Mouse (Mus musculus) right cerebral cortex, postnatal 14 days (tissue): Measurements from ENCODE around the gene Hs1bp3.
A peak's percentile ranks its signal among the peaks of the same experiment; 100 is the strongest.

Experiments
- DNase-seq: peaks from one replicate; pipeline ENCODE4 v3.0.0; 2022

The Hs1bp3 gene

DNA sequence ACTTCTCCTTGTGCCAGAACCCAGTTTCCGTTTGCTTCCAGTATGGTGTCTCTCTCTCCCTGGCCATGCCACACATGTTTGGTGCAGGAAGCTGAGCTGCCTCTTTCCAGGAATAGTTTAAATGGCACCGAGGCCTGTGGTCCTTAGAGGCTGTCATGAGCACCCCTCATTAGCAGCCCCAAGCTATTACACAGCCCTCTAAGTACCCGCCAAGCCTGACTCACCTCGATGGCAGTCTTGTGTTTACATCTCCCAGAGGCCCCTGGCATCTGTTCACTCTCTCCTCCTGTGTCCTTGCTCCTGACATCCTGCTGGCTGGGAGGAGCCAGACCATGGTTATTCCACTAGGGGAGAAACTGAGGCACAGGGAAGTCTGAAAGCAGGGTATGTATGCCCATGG is 25.3 kb downstream of the Hs1bp3 start:
- DNase-seq, result no peak

DNA sequence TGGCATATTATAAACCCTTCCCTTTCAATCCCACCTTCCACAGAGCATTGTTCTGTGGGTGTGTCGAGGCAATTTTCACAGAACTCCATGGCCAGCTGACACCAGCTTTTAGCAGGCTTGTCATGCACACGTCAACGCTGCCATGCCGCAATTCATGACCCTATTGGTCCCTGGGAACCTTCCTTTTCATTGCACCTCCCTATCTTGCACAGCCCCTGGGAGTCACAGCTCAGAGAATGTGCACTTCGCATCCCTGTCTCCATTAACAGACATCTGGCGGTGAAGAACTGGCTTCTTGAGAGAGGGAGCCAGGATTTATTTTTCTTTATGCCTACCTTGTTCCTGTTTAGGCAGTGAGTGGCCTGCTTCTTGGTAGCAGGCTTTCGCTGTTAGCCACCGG is 25.7 kb downstream of the Hs1bp3 start:
- no peak for DNase-seq

DNA sequence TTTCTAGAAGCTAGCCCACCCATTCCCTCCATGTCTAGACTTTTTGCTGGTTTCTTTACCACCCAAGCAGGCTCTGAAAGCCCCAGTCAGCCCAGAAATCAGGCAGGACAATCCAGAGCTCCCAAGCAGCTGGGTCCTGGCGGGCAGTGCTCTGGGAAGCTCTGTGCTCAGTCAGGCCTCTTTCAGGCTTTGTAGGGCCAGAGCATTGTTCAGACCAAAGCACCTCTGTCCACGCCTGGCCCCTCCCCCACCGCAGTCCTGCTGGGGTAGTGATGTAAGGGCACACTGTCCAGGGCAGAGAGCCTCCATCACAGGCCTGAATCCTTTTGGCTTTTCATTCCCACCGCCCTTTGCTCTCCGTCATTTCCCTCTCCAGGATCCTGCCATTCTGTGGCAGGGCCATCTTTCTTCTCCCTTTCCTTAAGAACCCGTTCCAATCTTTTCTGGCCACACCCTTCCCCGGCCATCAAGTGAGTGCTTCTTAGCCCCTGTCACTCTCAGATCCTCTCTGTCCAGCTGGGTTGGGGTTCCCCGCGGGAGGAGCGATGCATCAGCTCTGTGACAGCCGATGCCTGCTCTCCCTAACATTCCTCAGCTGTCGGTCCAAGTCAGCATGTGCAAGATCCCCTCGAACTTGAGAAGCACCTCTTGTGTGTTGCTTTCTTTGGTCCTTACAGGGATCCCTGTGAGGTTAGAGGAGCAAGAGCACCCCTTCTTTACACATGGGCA is 26.5 kb downstream of the Hs1bp3 start:
- no peak for DNase-seq

DNA sequence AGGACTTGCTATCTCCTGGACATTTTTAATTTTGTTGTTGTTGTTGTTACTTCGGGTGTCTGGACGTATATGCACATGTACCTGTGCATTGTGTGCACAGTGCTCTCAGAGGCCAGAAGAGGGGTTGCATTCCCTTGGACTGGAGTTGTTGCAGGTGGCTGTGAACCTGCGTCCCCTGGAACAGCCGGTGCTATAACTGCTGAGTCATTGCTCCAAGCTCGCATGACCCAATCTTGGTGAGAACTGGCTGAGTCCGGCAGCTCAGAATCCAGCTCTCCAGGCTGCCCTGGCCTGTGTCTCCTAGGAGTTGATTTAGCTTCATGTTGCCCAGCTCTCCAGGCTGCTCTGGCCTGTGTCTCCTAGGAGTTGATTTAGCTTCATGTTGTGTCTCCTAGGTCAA is 27.8 kb downstream of the Hs1bp3 start:
- DNase-seq, result no peak

DNA sequence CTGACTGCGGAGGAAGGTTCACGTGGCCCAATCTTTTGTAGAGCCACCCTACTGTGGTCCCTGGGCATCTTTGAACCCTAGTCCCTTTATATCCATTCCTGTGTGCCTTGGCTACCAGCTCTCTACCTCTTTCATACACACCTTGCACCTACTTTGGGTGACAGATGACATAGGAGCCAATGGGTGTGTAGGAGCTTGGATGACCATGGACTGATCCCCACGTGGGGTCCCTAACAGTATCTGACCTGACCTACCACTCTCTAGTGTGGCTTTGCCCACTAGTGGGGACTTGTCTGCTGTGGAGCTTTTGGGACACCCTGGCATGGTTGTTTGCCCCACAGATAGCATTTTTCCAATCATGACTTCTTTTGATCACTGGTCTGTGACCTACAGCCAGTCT is 30.1 kb downstream of the Hs1bp3 start:
- no peak for DNase-seq

DNA sequence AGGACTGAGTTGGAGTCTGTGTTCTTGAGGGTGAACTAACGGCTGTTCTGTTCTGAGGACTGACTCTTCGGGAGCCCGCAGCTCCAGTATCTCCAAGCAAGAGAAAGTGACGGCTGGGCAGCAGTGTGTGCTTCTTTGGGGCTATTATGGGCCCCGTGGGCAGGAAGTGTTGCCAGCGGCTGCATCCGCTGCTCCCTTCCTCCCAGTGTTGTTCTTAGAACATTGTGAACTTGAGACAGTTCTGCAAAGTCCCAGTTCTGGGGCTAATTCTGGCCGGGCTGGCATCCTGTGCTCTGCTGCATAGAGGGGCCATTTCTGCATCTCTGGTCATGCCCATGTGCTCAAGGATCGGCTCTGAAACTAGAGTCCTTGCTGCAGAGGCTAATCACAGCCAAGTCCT is 31.7 kb downstream of the Hs1bp3 start:
- DNase-seq, result peak; percentile 62

DNA sequence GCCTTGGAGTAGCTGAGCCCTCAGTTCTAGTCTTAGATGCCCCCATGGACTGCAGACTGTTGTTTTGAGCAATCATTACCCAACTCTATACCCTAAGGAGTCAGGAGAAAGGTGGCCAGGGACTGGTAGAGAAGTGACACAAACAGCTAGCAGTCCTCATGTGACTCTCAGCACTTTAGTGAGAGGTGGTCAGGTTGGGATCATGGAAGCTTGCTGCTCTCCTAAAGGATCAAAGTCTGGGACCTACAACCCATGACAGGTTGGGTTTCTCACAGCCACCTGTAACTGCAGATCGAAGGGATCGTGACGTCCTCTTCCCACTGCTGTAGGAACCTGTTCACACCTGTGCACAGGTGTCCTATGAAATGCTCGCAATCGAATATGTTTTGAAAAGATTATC is 32.3 kb downstream of the Hs1bp3 start:
- no peak for DNase-seq

DNA sequence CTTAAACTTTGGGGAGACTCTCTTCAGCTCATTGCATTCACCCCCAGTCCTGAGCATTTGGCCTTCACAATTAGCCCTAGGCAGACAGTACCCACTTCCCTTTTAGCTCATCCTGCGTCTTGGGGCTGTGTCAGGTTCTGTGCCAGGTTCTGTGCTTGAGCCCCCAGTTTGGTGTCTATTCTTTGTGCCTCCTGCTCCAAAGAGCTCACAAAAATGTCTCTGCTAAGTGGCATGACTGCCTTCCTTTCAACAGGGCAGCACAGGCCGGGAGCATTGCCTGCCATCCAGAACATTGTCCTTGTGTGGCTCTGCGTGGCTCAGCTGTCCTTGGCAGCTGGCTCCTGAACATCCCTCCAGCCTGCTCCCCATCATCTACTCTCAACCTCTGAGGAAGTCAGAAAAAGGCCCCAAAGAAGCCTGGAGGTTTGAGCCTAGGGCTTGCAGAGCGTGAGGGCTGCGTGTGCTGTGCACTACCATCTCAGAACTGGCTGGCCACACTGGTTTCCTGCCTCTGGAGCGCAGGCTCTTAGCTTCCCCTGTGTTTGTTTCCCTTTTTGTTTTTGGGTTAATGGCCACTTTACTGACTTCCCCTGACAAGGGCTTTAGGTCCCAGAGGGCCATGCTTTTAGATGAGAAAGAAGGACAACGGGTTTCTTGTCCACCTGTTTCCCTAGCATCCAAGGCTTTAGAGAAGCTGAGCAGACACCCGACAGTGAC is 34.7 kb downstream of the Hs1bp3 start:
- no peak for DNase-seq

DNA sequence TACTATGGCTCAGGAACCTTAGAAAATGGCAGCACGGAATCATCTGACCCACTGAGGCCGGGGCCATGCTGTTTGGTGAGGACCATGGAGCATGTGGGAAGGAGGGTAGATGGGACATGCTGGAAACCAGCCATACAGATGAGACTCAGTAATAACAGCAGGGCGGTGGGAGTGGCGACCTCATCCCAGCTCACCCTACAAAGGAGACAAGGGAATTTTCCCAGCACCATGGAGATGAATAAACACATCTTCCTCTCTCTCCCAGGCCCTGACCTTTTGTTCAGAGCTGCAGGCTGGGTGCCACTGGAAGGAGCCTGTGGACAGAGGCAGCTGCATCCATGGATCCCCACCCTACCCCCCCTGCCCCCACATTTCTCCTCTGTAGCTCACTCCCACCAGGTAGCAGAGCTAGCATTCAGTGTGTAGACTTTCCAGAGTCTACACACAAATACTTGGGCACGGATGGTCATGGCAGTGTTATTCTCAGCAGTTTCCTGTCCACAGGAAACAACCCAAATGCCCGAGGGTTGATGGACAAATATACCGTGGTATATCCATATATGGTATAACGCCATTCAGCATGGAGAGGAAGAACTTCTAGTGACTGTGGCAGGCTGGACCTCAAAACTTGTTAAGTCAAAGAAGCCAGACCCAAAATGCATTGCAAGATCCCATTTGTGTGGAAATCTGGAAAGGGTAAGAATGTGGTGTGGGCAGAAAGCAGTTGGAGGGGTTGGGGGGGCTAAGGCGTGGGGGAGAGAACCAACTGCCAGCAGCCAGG is 35.7 kb downstream of the Hs1bp3 start:
- no peak for DNase-seq

DNA sequence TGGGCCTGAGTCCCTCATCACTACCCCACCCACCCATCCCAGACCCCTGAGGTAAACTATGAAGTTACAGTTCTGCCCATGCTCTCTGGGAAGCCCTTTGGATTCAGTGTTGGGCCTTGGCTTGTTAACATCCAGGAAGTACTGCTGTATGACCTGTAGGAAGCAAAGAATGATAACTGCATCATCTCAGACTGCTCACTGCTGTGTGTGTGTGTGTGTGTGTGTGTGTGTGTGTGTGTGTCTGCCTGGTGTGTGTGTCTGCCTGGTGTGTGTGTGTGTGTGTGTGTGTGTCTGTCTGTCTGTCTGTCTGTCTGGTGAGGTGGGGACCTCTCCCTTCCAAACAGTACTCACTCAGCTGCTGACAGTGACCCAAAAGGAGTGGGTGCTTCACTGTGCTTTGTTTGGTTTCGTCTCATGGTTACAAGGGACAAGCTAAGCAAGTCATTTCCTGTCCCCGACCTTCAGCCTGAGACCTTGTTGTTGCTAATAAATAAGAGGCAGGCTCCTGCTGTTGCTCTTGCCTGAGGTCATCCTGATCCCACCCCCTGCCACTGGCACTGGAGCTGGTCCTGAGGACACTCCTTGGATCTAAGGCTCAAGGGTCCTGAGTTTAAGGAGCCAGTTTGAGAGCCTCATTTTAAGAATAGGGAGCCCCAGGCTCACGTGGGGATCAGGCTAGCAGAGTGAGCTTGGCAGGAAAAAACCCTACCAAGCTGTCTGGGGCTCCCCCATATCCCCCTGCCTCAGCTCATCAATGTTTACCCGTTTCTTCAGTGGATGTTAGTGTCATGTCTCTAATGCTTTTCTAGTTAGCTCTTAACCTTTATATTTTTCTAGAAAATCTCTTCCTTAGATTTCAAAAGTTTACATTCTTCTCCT is 38.0 kb downstream of the Hs1bp3 start:
- DNase-seq, result no peak

DNA sequence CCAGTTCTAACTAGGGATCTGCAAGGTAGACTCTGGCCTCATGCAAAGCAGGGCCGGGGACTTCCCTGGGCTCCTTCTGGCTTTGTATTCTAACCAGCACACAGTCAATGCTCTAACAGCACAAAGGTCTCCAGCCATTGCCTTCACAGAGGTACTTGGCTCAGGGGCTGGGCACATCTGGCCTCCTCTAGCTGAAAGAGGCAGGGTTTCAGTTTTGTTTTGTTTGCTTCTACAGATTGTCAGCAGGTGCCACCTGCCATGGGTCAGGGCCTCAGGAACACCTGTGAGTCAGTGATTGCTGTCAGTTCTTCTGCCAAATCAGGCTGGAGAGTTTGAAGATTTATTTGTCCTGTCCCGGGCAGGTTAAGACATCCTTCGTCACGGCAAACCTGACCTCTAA is 39.8 kb downstream of the Hs1bp3 start:
- DNase-seq, result no peak

DNA sequence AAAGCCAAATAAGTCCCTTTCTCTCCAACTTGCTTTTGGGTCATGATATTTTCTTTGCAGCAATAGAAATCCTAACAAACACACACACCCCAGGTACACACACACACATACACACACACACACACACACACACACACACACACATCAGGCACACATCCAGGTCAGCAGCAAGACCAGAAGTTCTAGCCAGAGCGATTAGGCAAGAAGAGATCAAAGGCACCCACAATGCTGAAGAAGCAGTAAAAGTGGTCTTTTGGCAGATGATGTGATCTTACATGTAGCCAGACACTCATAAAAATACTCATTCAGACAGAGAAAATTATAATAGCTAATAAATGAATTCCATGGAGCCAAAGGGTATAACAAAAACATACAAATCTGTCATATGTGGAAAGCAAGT is 41.0 kb downstream of the Hs1bp3 start:
- no peak for DNase-seq

DNA sequence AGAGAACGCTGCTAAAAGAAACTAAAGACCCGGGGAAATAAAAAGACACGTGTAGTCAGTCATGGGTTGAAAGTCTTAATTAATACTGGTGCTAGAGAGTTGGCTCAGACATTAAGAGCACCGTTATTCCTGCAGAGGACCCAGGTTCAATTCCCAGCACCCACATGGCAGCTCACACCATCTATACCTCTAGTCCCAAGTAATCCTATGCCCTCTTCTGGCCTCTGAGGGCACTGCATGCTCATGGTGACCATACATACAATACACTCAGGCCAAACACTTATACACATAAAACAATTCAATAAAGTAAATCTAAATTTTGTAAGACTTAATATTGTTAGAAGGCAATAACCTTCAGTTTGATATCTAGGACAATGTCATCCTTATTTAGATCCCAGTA is 41.8 kb downstream of the Hs1bp3 start:
- DNase-seq, result no peak

DNA sequence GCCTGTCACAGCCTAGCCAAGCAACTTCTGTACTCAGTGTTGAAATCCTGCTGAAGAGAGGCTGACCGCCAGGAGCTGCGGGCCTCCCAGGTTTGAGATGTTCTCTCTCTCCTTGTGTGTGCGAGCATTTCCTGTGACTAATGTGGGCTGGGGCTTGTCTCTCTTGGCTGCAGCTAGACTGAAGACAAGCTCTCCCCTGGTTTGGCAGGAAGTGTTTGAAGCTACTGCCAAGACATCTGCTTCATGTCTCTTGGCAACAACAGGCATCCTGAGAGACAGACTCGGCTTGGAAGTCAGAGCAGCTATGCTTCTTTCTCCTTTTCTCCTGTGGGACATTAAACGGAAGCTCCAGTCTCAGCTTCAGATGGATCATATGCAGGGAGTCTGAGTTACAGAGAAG is 44.2 kb downstream of the Hs1bp3 start:
- DNase-seq, result peak; percentile 53

DNA sequence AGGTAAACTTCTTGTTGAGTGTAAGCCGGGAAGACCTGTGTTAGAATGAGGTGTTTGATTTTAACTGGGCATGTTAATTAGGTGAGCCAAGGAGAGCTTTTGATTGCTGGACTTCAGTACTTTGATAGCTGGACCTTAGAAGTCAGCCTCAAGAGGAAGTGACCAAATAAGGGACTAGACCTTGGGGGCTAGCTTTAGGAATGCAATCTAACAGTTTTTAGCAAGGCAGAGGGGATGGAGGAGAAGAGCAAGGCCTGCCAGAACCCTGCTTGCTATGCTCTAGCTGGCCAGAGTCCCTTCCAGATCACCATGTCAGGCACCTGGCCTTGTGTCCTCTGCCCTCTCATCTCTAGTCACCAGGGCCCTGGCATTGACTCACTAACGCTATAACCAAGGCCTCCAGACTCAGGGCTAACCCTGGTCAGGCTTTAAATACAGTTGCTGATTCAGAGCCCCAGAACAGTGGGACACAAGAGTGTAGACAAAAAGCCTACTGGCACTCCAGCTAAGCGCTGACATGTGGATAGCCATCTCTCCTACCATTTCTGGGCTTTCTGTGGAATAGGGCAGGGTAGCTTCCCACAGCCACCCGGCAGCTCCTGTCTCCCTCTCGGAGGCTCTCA is 45.2 kb downstream of the Hs1bp3 start:
- no peak for DNase-seq

DNA sequence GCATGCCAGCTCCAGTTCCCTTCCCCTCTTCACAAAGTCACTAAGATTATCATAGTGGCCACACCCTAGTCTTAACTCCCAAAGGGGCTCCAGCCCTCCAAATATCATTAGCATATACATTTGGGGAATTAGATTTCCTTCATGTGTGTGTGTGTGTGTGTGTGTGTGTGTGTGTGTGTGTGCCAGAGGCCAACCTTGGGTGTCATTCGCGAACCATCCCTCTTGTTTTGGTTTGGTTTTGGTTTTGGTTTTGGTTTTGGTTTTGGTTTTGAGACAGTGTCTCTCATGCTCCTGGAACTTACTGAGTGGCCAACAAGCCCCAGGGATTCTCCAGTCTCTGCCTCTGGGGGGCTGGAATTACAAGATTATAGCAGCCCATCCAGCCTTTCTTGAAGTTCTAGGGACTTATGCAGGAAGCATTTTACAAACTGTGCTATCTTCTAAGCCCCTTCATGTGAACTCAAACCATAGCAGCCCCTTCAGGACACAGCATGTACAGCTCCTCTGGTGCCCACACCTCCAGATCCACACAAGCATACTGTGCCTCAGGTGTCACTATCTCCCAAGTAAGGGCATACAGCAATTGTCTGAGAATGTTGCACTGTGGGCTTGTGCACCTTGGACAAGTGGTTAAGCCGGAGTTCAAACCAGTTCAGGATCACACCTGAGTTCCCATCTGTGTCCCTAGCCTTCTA is 46.3 kb downstream of the Hs1bp3 start:
- no peak for DNase-seq

DNA sequence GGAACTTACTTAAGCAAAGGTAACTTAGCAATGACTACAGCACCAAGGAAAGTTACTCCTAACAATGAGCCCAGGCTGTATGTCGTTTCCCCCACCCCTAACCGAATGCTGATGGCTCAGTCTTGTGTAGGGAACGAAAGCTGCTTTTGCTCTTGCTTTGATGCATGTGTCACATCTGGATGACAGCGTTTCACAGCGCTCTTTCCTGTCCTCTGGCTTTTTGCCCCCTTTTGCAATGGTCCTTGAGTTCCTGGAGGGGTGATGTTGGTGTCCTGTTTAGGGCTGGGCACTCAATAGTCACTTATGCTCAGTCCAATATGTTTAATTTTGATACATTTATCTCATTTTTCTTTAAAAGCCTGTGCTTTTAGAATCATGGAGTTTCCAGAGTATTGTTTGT is 48.6 kb downstream of the Hs1bp3 start:
- DNase-seq, result no peak

DNA sequence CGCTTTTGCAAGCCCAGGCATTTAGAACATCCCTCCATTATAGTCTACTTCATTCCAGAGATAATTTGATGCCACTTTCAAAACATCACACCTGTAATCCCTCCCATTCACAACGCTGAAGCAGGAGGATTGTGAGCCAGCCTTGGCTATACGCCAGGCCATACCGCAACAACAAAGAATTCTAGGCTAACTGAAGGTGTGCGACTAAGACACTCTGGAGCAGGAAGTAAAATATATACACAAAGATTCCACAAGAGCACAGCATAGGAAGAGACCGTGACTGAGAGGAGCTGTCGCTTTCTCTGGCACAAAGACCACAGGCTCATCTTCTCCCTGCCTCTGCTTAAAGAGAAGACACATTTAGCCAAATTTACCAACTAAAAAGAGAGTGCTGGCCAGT is 49.2 kb downstream of the Hs1bp3 start:
- DNase-seq, result no peak

DNA sequence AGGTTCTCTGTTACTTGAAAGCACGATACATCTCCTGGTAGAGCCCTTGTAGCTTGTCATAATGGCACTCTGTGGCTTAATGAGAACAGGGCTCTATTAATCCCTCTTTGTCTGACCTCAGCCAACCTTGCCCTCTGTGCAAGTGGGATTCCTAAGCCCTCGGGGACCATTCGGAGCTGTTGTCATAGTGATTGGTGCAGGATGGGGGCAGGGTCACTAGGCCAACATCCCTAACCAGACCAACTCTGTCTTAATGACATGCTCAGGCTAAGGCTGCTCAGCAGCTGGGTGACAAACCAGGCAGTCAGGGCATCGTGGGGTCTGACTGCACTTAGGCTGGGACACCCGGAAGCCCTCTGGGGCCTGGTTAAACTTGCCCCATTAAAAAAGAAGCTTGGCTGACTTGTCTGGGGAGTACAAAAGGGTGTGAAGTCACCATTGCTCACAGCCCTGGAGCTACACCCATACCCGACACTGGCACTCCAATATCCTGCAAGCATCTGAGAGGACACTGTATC is 51.1 kb downstream of the Hs1bp3 start:
- DNase-seq, result no peak

DNA sequence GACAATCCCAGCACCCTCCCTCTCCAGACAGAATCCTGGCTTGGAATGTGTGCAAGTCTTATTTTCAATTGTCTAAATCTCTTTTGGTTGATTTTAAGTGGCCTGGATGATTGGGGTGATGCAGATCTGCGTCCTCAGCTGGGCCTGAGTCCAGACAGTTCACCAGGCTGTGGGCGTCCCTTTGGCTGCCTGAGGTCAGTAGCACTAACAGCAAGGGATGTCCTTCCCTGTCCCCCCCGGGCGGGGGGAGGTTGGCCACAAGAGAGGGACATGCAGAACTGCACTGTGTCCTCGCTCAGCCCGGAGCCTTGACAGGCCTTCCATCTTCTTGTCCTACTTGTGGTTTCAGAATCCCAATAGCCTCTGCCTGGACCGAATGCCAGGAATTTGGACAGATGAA is 52.1 kb downstream of the Hs1bp3 start:
- no peak for DNase-seq

DNA sequence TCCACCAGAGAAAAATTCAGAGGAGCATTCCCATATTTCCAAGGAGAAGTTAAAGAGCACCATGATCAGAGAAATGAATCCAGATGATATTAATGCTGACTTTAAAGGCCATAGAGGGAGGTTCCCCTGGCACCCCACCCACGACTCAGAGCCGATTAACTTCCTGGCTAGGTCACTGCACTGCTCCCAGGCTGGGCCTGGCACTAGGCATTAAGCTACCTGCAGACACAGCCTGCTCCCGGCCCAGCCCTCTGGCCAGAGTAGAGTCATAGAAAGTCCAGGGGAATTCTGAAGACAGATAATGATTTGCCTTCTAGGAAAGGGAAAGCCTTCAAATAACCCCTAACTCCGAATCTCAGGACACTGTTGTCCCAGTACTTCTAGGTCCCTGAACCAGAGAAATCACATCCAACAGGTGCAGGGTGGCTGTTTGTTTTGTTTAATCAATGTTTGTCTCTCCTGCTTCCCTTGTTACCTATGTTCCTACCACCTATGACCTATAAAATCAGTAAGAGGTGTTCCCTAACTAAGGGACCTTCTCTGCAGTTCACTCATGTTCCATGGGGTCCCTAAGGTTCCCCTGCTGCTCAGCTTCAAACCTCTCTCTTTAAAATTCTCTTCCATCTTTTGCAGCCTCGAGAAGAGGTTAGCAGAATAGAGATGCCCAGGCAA is 52.8 kb downstream of the Hs1bp3 start:
- no peak for DNase-seq
